Mouse (Mus musculus) right cerebral cortex, postnatal 25 days (tissue): ENCODE results near the gene Cd59a.
A peak's percentile ranks its signal among the peaks of the same experiment; 100 is the strongest.

ENCODE experiments used
- DNase-seq: peaks from one replicate; pipeline ENCODE4 v3.0.0; 2022

Gene Cd59a

DNA sequence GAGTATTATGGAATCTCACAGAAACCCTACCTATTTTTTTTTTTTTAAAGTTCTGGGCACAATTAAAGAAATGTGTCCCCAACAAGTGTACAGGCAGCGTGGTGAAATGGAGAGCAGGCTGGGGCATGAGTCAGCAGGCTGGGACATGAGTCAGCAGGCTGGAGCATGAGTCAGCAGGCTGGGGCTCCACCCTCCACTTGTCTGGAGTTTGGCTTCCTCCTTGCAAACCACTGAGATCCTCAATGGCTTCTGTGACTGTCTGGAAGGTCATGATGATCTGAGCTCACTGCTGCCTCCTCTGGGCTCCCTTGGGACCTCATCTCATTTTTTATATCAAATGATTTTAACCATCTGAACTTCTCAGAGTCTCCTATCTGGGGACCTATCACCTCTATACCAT lies 50.4 kb downstream of the Cd59a start:
- DNase-seq, result peak; percentile 33

DNA sequence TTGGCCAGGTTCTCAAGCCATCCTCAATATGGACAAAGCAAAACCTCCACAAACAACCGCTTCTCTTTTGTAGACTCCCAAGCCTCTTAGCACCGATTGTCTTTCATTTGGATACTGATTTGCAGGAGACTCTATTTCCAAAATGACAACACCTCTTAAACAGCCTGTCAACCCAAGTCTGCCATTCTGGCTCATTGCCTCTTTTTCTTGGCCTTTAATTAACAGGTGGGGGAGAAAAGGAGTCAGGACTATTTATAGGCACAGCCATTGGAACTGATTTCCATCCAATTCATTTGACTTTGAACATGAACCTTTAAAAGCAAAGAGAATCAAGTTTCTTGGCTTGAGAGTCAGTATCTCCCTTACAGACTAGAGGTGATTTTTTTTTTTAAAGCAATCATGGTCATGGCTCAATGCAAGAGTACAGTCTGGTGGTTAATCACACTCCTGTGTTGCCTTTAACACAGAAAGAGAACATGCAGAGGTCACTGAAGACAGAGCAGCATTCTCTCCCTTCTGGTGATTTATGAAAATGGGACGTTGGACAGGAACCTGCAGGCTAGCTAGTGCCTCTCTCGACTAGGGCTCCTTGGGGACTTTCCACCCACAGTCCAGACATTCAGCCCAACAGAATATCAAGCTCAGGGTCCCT lies 52.4 kb downstream of the Cd59a start:
- DNase-seq, result no peak

DNA sequence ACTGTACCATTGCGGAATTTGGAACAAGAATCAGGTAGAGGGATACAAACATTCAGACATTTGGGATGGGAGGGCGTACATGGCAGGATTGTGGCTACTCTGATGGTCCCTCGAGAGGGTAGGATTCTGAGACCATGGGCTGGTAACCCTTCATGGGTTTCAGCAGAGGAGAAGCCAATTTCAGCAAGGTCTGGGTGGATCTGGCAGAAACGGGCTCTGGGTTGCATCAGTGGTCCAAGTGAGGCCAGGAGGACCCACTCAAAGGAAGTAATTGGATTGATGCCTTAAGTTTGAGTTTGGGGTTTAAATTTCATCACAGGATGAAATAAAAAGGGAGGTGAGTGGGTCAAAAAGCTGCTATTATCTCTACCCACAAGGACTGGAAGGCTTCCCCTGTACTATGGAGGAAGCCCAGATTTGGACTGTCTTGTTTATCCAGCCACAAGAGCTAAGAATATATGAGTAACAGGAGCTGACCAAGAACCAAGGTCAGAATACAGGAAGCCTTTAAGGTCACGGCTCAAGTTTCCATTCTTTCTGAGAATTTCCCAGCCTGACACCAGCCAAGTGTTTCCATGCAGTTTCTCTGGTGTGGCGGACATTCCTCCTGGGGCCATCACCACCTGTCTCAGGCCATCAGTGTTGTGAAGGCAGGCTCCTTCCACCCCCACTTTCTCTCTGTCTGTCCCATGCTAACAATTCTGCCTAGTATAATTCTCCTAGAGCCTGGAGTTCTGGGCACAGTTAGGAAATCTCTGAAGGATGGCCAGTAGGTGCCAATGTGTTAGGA lies 55.2 kb downstream of the Cd59a start:
- no peak for DNase-seq

DNA sequence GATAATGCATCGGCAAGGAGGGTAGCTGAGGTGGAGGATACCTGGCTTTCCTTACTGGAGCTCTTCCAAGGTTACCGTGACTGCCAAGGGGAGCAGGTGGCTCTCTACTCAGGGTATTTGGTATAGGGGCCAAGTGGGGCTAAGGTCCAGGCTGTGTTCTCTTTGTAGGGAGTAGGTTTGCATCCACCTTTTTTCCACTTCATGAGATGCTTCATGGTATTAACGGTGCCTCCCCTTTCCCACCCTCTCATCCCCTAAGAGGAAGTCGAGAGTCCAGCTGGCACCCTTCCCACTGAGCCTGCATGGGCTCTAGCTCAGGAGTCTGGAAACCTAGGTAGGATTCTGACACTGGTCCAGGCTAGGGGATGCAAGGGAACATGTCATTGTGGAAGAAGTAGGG lies 57.7 kb downstream of the Cd59a start:
- DNase-seq, result no peak

DNA sequence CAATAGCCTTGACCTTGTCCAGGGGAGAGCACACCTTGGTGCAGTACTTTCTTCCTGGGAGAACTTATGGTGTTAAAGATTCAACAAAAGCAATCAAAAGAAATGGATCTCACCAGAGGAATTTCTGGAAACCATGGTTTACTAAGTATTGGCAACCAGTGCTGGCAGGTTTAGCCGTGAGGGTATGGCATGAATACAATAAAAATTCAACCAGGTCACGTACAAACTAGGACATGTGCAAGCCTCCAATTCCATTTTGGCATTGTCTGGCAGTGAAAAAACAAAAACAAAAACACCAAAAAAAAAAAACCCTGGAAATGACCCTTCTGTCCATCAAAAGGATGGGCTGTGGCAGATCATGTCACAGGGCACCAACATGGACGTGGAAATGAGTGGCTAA lies 58.3 kb downstream of the Cd59a start:
- DNase-seq, result no peak

DNA sequence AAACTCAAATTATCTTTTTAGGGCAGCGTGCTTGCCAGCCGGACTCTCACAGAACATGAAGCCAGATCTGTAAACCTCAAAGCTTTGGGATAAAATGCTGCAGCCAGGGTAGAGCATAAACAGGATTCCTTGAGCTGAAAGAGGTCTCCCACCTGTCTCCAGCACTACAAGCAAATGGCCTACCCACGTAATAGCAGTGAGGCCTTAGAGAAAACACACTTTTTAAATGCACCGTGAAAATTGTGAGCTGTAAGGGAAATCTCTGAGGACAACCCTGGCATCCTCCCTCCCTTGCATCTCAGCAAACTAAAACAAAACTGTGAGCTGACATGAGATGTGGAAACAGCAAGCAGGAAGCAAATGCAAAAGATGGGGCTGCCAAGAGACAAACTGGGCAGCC lies 62.2 kb downstream of the Cd59a start:
- no peak for DNase-seq

DNA sequence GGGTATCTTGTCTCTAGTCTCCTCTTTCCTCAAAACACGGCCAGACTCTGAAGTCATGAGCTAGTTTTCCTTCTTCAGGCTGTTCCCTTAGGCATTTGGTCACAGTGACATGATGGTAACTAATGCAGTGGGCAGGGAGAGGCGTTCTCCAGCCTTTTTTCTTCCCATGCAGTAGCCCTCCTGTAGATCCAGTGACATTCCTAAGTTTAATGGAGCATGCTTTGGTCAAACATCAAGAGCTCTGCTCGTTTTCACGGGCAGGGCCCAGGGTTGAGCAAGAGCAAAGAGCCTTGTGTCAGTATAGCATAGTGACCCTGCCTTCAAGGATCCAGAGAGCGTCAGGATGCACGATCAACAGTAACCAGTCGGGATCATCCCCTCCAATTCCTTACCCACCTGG lies 67.8 kb downstream of the Cd59a start:
- DNase-seq, result no peak

DNA sequence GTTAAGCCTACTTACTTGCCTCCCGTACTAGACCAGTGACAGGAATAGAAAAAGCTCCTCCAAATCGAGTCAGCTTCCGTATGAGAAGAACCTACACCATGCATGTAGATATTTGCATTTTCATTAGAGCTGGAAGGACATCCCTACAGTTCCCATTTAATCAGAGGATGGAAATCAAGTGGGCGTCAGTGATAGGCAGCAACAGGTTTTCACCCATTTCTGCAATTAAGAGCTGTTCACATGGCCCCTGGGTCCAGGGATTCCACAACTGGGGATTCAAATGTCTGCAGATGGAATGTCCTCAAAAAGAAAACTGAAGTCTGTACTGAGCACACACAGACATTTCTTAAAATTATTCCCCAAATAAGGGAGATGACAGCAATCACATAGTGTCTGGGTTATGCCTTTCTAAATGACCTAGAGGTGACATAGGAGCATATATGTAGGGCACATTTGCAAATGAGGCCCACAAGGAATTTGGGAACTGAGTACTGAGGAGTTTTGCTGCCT lies 68.4 kb downstream of the Cd59a start:
- DNase-seq, result no peak
